Mouse (Mus musculus) cerebellum, adult 2 months (tissue): ENCODE data around the gene Il1rl1. TPM values are rescaled to one million over a fixed set of nuclear protein-coding genes. Genes with fewer than 3 reads are reported as not detected.

Source experiments
- DNase-seq, 2 experiments: peaks; one replicate each; pipeline ENCODE4 v3.0.0; 2021
- H3K27ac ChIP-seq: fragments of 200-500 bp; 2 replicates; pipeline ENCODE4 v1.5.1; 2012; ENCODE audit warnings: low read length, control low read depth, inconsistent platforms; ENCODE audit not compliant: insufficient read depth
- H3K27me3 ChIP-seq: fragments of 200-500 bp; 2 replicates; pipeline ENCODE4 v1.6.1; 2012; ENCODE audit warnings: inconsistent platforms, mild to moderate bottlenecking, low read length, moderate library complexity; ENCODE audit not compliant: control insufficient read depth, insufficient read depth
- H3K4me1 ChIP-seq: fragments of 200-500 bp; 2 replicates; pipeline ENCODE4 v1.6.1; 2011; ENCODE audit warnings: low read length; ENCODE audit not compliant: control insufficient read depth, insufficient read depth
- H3K4me3 ChIP-seq: fragments of 200-500 bp; replicated peaks from 2 replicates; pipeline ENCODE3; 2011; ENCODE audit warnings: mild to moderate bottlenecking, low read depth, low read length, control low read depth; ENCODE audit not compliant: insufficient read depth
- CTCF ChIP-seq: fragments of 200-500 bp; IDR thresholded peaks from 2 replicates; pipeline ENCODE4 v1.5.1; 2011; ENCODE audit warnings: low read depth, mild to moderate bottlenecking, control low read depth, low read length, moderate library complexity, borderline replicate concordance; ENCODE audit not compliant: insufficient read depth
- POLR2A ChIP-seq: fragments of 200-500 bp; IDR thresholded peaks from 2 replicates; pipeline ENCODE4 v1.6.1; 2011; ENCODE audit warnings: low read length, control low read depth, borderline replicate concordance; ENCODE audit not compliant: insufficient read depth
- WGBS: fragments of 180-500 bp; shearing (Covaris S2); methylation state at CpG from one replicate; pipeline ENCODE4 v1.1.7; 2018; 5-methylcytosine and 5-hydroxymethylcytosine counted together
- polyA plus RNA-seq: library from polyadenylated mRNA; depleted of rRNA; stranded (reverse); fragments of >200 nt; gene quantifications from 2 replicates; pipeline ENCODE4 v1.2.3, GENCODE M21; 2012; rRNA removed

The Il1rl1 gene
- polyA plus RNA-seq, result 0.05 and 0.33 TPM in 2 replicates

GRCm38 (mm10) chr1:40428910-40429675 is at the start of gene Il1rl1:
Gene Il1rl1 (plus strand): TSS chr1:40429570.
- Histone ChIP-seq H3K27me3 (no peaks in the 10 kb centered on the region), H3K4me3 (no peak within 1 kb of the TSS), H3K27ac (no peak within 1 kb of the TSS), H3K4me1 (no peaks in the 10 kb centered on the region)
- no peak for TF ChIP-seq CTCF
- TF ChIP-seq POLR2A, result no peak
- WGBS, result 82% methylated on average over 5 of the region's 5 CpGs
- DNase-seq, result no peak

- Histone ChIP-seq H3K27me3 (no peaks in the 10 kb centered on the region), H3K4me3 (no peak overlapping the region), H3K27ac (no peak overlapping the region), H3K4me1 (no peaks in the 10 kb centered on the region)
- WGBS, result 42% methylated on average over 6 of the region's 6 CpGs
- TF ChIP-seq POLR2A (no peak), CTCF (peak; percentile 12; the same call in 1 of the 2 replicates)
- DNase-seq, result peak; percentile 19 to 22
Observed at GRCm38 (mm10) chr1:40380111-40380510, 49.3 kb upstream of the Il1rl1 start.

GRCm38 (mm10) chr1:40380990-40381389 is 48.4 kb upstream of the Il1rl1 start:
- 83% methylated on average over 11 of the region's 11 CpGs for WGBS
- TF ChIP-seq CTCF (no peak), POLR2A (no peak)
- DNase-seq, result no peak
- Histone ChIP-seq H3K27me3 (no peaks in the 10 kb centered on the region), H3K27ac (no peak overlapping the region), H3K4me3 (no peak overlapping the region), H3K4me1 (no peaks in the 10 kb centered on the region)

GRCm38 (mm10) chr1:40382841-40383240 is 46.5 kb upstream of the Il1rl1 start:
- Histone ChIP-seq H3K27ac (no peak overlapping the region), H3K4me3 (no peak overlapping the region), H3K27me3 (no peaks in the 10 kb centered on the region), H3K4me1 (no peaks in the 10 kb centered on the region)
- WGBS, result 85% methylated on average over 5 of the region's 5 CpGs
- no peak for DNase-seq
- TF ChIP-seq CTCF (no peak), POLR2A (no peak)

GRCm38 (mm10) chr1:40384931-40385545 is 44.3 kb upstream of the Il1rl1 start:
- Histone ChIP-seq H3K27me3 (no peaks in the 10 kb centered on the region), H3K4me3 (no peak overlapping the region), H3K4me1 (no peaks in the 10 kb centered on the region), H3K27ac (no peak overlapping the region)
- 91% methylated on average over 8 of the region's 8 CpGs for WGBS
- DNase-seq, result no peak
- TF ChIP-seq CTCF, result no peak
- TF ChIP-seq POLR2A, result no peak

- H3K27ac ChIP-seq, result no peak overlapping the region
- H3K4me1 ChIP-seq, result no peaks in the 10 kb centered on the region
- H3K4me3 ChIP-seq, result no peak overlapping the region
- no peak for DNase-seq
- WGBS, result 82% methylated on average over 3 of the region's 3 CpGs
- TF ChIP-seq POLR2A (no peak), CTCF (no peak)
- H3K27me3 ChIP-seq, result no peaks in the 10 kb centered on the region
Observed at GRCm38 (mm10) chr1:40391374-40391773, 38.0 kb upstream of the Il1rl1 start.

GRCm38 (mm10) chr1:40392535-40392934 is 36.8 kb upstream of the Il1rl1 start:
- 72% methylated on average over 6 of the region's 6 CpGs for WGBS
- no peak for TF ChIP-seq CTCF
- TF ChIP-seq POLR2A, result no peak

GRCm38 (mm10) chr1:40393214-40393613 is 36.2 kb upstream of the Il1rl1 start:
- 83% methylated on average over 7 of the region's 7 CpGs for WGBS
- DNase-seq, result no peak
- Histone ChIP-seq H3K27ac (no peak overlapping the region), H3K27me3 (no peaks in the 10 kb centered on the region), H3K4me1 (no peaks in the 10 kb centered on the region), H3K4me3 (no peak overlapping the region)
- no peak for TF ChIP-seq CTCF
- no peak for TF ChIP-seq POLR2A

More at GRCm38 (mm10) chr1:40392535-40392934, 36.8 kb upstream of the Il1rl1 start:
- no peak for DNase-seq
- no peak overlapping the region for H3K4me3 ChIP-seq
- H3K4me1 ChIP-seq, result no peaks in the 10 kb centered on the region
- H3K27me3 ChIP-seq, result no peaks in the 10 kb centered on the region
- no peak overlapping the region for H3K27ac ChIP-seq
